Mouse (Mus musculus): ENCODE measurements around the gene Adgrf4. TPM values are rescaled to one million over a fixed set of nuclear protein-coding genes. Genes with fewer than 3 reads are reported as not detected.

Adgrf4 gene
- not detected in 2 replicates for total RNA-seq (2012; rRNA removed)
- not detected for polyA plus RNA-seq (2012; ENCODE audit: insufficient read depth in 1 of 2, insufficient read length in 2 of 2, low read depth in 1 of 2, low replicate concordance in 2 of 2, missing spikeins in 1 of 2)

- no peak for DNase-seq (ENCODE audit: low read depth, low spot score)
- H3K27ac ChIP-seq (ENCODE audit: control insufficient read depth, low read depth, low read length): no peak within 1 kb of the TSS
- no peaks in the 10 kb centered on the region for H3K27me3 ChIP-seq (ENCODE audit: control insufficient read depth in 1 of 2, insufficient read depth in 2 of 2, low read length in 2 of 2)
- no peaks in the 10 kb centered on the region for H3K36me3 ChIP-seq (ENCODE audit: control insufficient read depth in 1 of 2, insufficient read depth in 2 of 2, low read length in 2 of 2)
- TF ChIP-seq NRF1 (IDR thresholded peaks at IDR 0.05; ENCODE audit: insufficient read depth, low read depth, low read length, poor library complexity, severe bottlenecking): no peak
- no peak for TF ChIP-seq RAD21 (IDR thresholded peaks at IDR 0.05; ENCODE audit: low read depth, low read length)
- no peak for TF ChIP-seq ELF1 (IDR thresholded peaks at IDR 0.05; ENCODE audit: low read depth, low read length)
- no peak for TF ChIP-seq USF2 (IDR thresholded peaks at IDR 0.05; ENCODE audit: borderline replicate concordance in 1 of 2, insufficient read depth in 1 of 2, low read depth in 1 of 2, low read length in 2 of 2)
- TF ChIP-seq ZC3H11A (IDR thresholded peaks at IDR 0.05; ENCODE audit: low read depth, low read length): no peak
- no peak for TF ChIP-seq ZMIZ1 (IDR thresholded peaks at IDR 0.05; ENCODE audit: low read depth, low read length)
- H3K79me2 ChIP-seq (ENCODE audit: control insufficient read depth, insufficient read depth, low read length, poor library complexity): no peaks in the 10 kb centered on the region
- no peak within 1 kb of the TSS for H3K4me3 ChIP-seq (ENCODE audit: control insufficient read depth in 1 of 2, insufficient read depth in 1 of 2, low read depth in 2 of 2, low read length in 2 of 2)
- H3K4me1 ChIP-seq (ENCODE audit: control insufficient read depth in 1 of 2, insufficient read depth in 2 of 2, low read length in 2 of 2): no peaks in the 10 kb centered on the region
- H3K9ac ChIP-seq (ENCODE audit: control insufficient read depth, low read depth, low read length, poor library complexity, severe bottlenecking): no peak within 1 kb of the TSS
- no peaks in the 10 kb centered on the region for H3K9me3 ChIP-seq (replicated peaks; ENCODE audit: insufficient read depth, low read length)
Measured at GRCm38 (mm10) chr17:42692136-42692535, at the start of gene Adgrf4. TSS of gene Adgrf4 (minus strand) at chr17:42692284.

DNA sequence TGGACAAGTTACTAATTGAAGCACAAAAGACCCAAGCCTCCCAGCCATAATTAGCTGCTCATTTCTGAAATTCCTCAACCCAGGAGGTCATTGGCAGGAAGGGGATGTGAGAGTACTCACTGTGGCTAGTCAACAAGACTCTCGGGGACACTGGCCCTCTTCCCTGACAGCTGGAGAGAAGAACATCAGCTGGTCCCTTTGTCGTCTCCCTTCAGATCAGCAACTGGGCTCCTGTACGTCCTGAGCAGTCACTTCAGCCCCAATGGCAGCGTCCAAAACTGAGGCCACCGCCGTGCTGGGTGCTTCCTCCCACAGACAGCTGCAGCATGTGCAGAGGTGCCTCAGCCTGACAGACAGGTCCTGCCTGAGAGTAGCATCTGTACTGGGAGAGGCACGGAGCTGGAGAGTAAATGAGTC, 49.7 kb upstream of the Adgrf4 start, which contains the start of gene Adgrf2:
TSS of gene Adgrf2 (minus strand) at position 379 of the 417 bp plus-strand sequence.
- H3K4me3 ChIP-seq (ENCODE audit: control insufficient read depth in 1 of 2, insufficient read depth in 1 of 2, low read depth in 2 of 2, low read length in 2 of 2): no peak within 1 kb of the TSS
- H3K4me1 ChIP-seq (ENCODE audit: control insufficient read depth in 1 of 2, insufficient read depth in 2 of 2, low read length in 2 of 2): no peaks in the 10 kb centered on the region
- H3K36me3 ChIP-seq (ENCODE audit: control insufficient read depth in 1 of 2, insufficient read depth in 2 of 2, low read length in 2 of 2): no peaks in the 10 kb centered on the region
- H3K9ac ChIP-seq (ENCODE audit: control insufficient read depth, low read depth, low read length, poor library complexity, severe bottlenecking): no peak within 1 kb of the TSS
- TF ChIP-seq CTCF (IDR thresholded peaks at IDR 0.05 in 2 of 3, conservative IDR thresholded peaks at IDR 0.05 in 1 of 3; ENCODE audit: control insufficient read depth in 1 of 3, insufficient read depth in 1 of 3, low read depth in 2 of 3, low read length in 3 of 3, poor library complexity in 1 of 3, severe bottlenecking in 1 of 3) (no peak), MXI1 (IDR thresholded peaks at IDR 0.05; ENCODE audit: low read depth, low read length) (no peak), TCF12 (IDR thresholded peaks at IDR 0.05; ENCODE audit: low read depth, low read length) (no peak), SIN3A (IDR thresholded peaks at IDR 0.05; ENCODE audit: low read length) (no peak), ZKSCAN1 (IDR thresholded peaks at IDR 0.05; ENCODE audit: low read depth, low read length) (no peak), KAT2A (conservative IDR thresholded peaks at IDR 0.05; ENCODE audit: low read depth, low read length) (no peak), USF1 (IDR thresholded peaks at IDR 0.05; ENCODE audit: low read depth, low read length) (no peak), MEF2A (IDR thresholded peaks at IDR 0.05; ENCODE audit: extremely low read depth, insufficient replicate concordance, low read depth, low read length, poor library complexity, severe bottlenecking) (no peak), NELFE (IDR thresholded peaks at IDR 0.05; ENCODE audit: low read depth, low read length) (no peak), JUND (IDR thresholded peaks at IDR 0.05; ENCODE audit: low read depth, low read length) (no peak), POLR2AphosphoS5 (IDR thresholded peaks at IDR 0.05; ENCODE audit: borderline replicate concordance, low read depth, low read length) (no peak), SMC3 (IDR thresholded peaks at IDR 0.05; ENCODE audit: low read depth, low read length) (no peak), EP300 (IDR thresholded peaks at IDR 0.05; ENCODE audit: low read depth in 1 of 2, low read length in 2 of 2) (no peak), UBTF (IDR thresholded peaks at IDR 0.05; ENCODE audit: borderline replicate concordance, insufficient read depth, low read depth, low read length) (no peak), E2F4 (IDR thresholded peaks at IDR 0.05; ENCODE audit: borderline replicate concordance, low read depth, low read length) (no peak)
- no peaks in the 10 kb centered on the region for H3K79me2 ChIP-seq (ENCODE audit: control insufficient read depth, insufficient read depth, low read length, poor library complexity)
- no peak within 1 kb of the TSS for H3K27ac ChIP-seq (ENCODE audit: control insufficient read depth, low read depth, low read length)
- no peaks in the 10 kb centered on the region for H3K9me3 ChIP-seq (replicated peaks; ENCODE audit: insufficient read depth, low read length)
- no peak for DNase-seq (ENCODE audit: low read depth, low spot score)
- no peaks in the 10 kb centered on the region for H3K27me3 ChIP-seq (ENCODE audit: control insufficient read depth in 1 of 2, insufficient read depth in 2 of 2, low read length in 2 of 2)
